Mouse (Mus musculus) lung, adult 2 months (tissue): ENCODE results near the gene Mettl16.

Source experiments
- CTCF ChIP-seq: fragments of 200-500 bp; IDR thresholded peaks from 2 replicates; pipeline ENCODE4 v1.5.1; 2011; ENCODE audit warnings: mild to moderate bottlenecking, low read length, control low read depth; ENCODE audit not compliant: insufficient read depth
- POLR2A ChIP-seq: fragments of 200-500 bp; IDR thresholded peaks from 2 replicates; pipeline ENCODE4 v1.6.1; 2011; ENCODE audit warnings: low read depth, mild to moderate bottlenecking, control low read depth, low read length, borderline replicate concordance; ENCODE audit errors: extremely low read depth

GRCm38 (mm10) chr11:74867181-74867580 is 96.6 kb downstream of the Mettl16 start:
- TF ChIP-seq POLR2A (no peak), CTCF (no peak)
